Mouse (Mus musculus): ENCODE data around the gene Mttp. TPM values are rescaled to one million over a fixed set of nuclear protein-coding genes. Genes with fewer than 3 reads are reported as not detected.

Mttp gene
- total and polyA plus RNA-seq, 3 experiments = 2.5 to 4.4 TPM; not detected in 1

DNA sequence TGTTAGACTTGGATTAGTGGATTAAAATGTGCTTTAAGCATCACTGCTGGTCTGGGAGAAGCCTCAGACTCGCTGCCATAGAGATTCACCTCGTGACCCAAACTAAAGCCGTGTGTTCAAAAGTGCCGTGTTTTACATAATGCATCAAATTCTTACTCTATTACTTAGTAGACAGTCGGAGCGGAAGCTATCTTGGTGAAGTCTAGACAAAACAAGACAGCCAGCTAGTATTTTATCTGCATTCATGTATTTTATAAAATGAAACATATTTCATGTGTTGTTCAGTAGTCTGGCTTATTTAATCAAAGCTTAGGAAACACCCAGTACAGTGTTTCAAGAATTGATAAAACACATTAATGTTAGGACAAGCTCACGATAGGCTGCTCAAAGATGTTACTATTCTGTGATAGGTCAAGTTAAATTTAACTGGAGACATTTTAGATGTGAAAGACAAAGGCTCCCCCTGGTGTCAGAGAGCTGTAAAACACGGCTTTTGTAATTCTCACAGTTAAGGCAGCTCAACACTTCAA, at the start of gene Mttp (continued):
- TF ChIP-seq GATA1 (IDR thresholded peaks at IDR 0.05; ENCODE audit: low read depth, low read length) (peak; percentile 79), ELF1 (IDR thresholded peaks at IDR 0.05; ENCODE audit: low read depth, low read length) (0 out of 2 replicates have a peak, but pooled peaks have one; percentile 27), MEF2A (IDR thresholded peaks at IDR 0.05; ENCODE audit: extremely low read depth, insufficient replicate concordance, low read depth, low read length, poor library complexity, severe bottlenecking) (no peak)

DNA sequence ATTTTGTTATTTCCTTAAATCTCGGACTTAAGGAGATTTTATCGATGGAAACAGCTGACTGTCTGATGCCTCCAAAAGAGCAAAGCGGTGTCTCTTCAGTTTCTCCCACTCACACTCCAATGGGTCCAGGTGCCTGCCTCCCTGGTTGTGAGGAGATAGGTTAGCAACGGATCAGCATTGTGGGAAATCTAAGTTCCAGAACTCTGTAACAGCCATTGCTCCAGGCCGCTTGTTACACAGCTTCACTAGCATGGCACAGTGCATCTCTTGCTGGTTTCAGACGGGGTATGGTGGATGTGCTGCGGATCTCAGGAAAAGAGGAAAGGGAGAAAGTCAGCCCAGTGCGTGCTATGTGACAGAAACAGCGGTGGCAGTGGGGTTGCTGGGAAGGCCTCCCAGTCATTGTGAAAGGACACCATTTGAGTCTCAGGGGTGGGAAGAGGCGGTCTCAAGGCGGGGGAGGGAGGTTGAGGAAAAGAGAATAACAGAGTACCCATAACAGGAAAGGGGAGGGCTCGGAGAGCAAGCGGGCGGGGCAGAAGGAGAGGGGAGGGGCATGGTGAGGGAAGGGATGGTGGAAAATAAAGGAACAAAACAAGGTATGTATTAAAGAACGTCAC, 49.0 kb upstream of the Mttp start, which contains the start of gene 4930579F01Rik:
TSS of gene 4930579F01Rik (minus strand) at position 143 of the 620 bp plus-strand sequence.
- H3K4me3 ChIP-seq (ENCODE audit: control insufficient read depth in 1 of 2, insufficient read depth in 1 of 2, low read depth in 2 of 2, low read length in 2 of 2) = no peak within 1 kb of the TSS
- H3K9ac ChIP-seq (ENCODE audit: control insufficient read depth, low read depth, low read length, poor library complexity, severe bottlenecking) = no peak within 1 kb of the TSS
- DNase-seq (ENCODE audit: low read depth, low spot score) = no peak
- H3K36me3 ChIP-seq (ENCODE audit: control insufficient read depth in 1 of 2, insufficient read depth in 2 of 2, low read length in 2 of 2) = no peaks in the 10 kb centered on the region
- no peaks in the 10 kb centered on the region for H3K9me3 ChIP-seq (replicated peaks; ENCODE audit: insufficient read depth, low read length)
- no peaks in the 10 kb centered on the region for H3K4me1 ChIP-seq (ENCODE audit: control insufficient read depth in 1 of 2, insufficient read depth in 2 of 2, low read length in 2 of 2)
- H3K27ac ChIP-seq (ENCODE audit: control insufficient read depth, low read depth, low read length) = no peak within 1 kb of the TSS
- H3K27me3 ChIP-seq (ENCODE audit: control insufficient read depth in 1 of 2, insufficient read depth in 2 of 2, low read length in 2 of 2) = no peaks in the 10 kb centered on the region; a peak in 2 of 4 replicates
- TF ChIP-seq ZKSCAN1 (IDR thresholded peaks at IDR 0.05; ENCODE audit: low read depth, low read length) (no peak), POLR2A (IDR thresholded peaks at IDR 0.05; ENCODE audit: control insufficient read depth in 1 of 2, insufficient read depth in 1 of 2, low read depth in 1 of 2, low read length in 2 of 2, poor library complexity in 1 of 2) (no peak), GABPA (IDR thresholded peaks at IDR 0.05; ENCODE audit: low read depth, low read length) (no peak), UBTF (IDR thresholded peaks at IDR 0.05; ENCODE audit: borderline replicate concordance, insufficient read depth, low read depth, low read length) (no peak), POLR2AphosphoS5 (IDR thresholded peaks at IDR 0.05; ENCODE audit: borderline replicate concordance, low read depth, low read length) (no peak)
- no peaks in the 10 kb centered on the region for H3K79me2 ChIP-seq (ENCODE audit: control insufficient read depth, insufficient read depth, low read length, poor library complexity)

DNA sequence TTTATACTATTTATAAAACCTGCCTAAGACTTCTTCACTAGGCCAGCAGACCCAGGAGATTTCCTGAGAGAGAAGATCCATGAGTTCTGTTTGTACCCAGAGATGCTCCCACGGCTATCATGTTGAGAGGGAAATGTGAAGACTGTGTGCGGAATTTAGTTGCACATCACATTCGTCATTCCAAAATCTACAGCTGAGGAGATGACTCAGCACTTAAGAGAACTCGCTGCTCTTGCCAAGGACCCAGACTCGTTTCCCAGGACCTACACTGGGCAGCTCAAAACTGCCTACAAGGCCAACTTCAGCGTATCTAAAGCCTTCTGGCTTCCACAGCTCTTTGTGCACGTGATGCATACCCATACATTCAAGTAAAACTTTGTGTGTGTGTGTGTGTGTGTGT, 47.5 kb upstream of the Mttp start:
- Histone ChIP-seq H3K9me3 (replicated peaks; ENCODE audit: insufficient read depth, low read length) (no peaks in the 10 kb centered on the region), H3K4me1 (ENCODE audit: control insufficient read depth in 1 of 2, insufficient read depth in 2 of 2, low read length in 2 of 2) (no peaks in the 10 kb centered on the region), H3K9ac (ENCODE audit: control insufficient read depth, low read depth, low read length, poor library complexity, severe bottlenecking) (no peak overlapping the region), H3K27me3 (ENCODE audit: control insufficient read depth in 1 of 2, insufficient read depth in 2 of 2, low read length in 2 of 2) (no peaks in the 10 kb centered on the region; a peak in 2 of 4 replicates), H3K79me2 (ENCODE audit: control insufficient read depth, insufficient read depth, low read length, poor library complexity) (no peaks in the 10 kb centered on the region), H3K4me3 (ENCODE audit: control insufficient read depth in 1 of 2, insufficient read depth in 1 of 2, low read depth in 2 of 2, low read length in 2 of 2) (no peak overlapping the region), H3K27ac (ENCODE audit: control insufficient read depth, low read depth, low read length) (no peak overlapping the region), H3K36me3 (ENCODE audit: control insufficient read depth in 1 of 2, insufficient read depth in 2 of 2, low read length in 2 of 2) (no peaks in the 10 kb centered on the region)
- DNase-seq (ENCODE audit: low read depth, low spot score) = no peak
- TF ChIP-seq MAFK (IDR thresholded peaks at IDR 0.05; ENCODE audit: borderline replicate concordance, low read depth, low read length) (no peak), E2F4 (IDR thresholded peaks at IDR 0.05; ENCODE audit: borderline replicate concordance, low read depth, low read length) (no peak), POLR2A (IDR thresholded peaks at IDR 0.05; ENCODE audit: control insufficient read depth in 1 of 2, insufficient read depth in 1 of 2, low read depth in 1 of 2, low read length in 2 of 2, poor library complexity in 1 of 2) (no peak), TBP (IDR thresholded peaks at IDR 0.05; ENCODE audit: low read depth, low read length) (no peak), MEF2A (IDR thresholded peaks at IDR 0.05; ENCODE audit: extremely low read depth, insufficient replicate concordance, low read depth, low read length, poor library complexity, severe bottlenecking) (no peak), BHLHE40 (IDR thresholded peaks at IDR 0.05; ENCODE audit: borderline replicate concordance, low read depth, low read length) (no peak), MXI1 (IDR thresholded peaks at IDR 0.05; ENCODE audit: low read depth, low read length) (no peak), GABPA (IDR thresholded peaks at IDR 0.05; ENCODE audit: low read depth, low read length) (no peak), HCFC1 (IDR thresholded peaks at IDR 0.05; ENCODE audit: low read depth, low read length) (no peak), JUND (IDR thresholded peaks at IDR 0.05; ENCODE audit: low read depth, low read length) (no peak)

All from MEL (cell line).